Mouse (Mus musculus) small intestine, adult 2 months (tissue): ENCODE results near the gene Amh.

Source experiments
- CTCF ChIP-seq: fragments of 200-500 bp; IDR thresholded peaks from 2 replicates; pipeline ENCODE4 v1.5.1; 2012; ENCODE audit warnings: low read depth, mild to moderate bottlenecking, control low read depth, inconsistent platforms, low read length, moderate library complexity, mixed read lengths; ENCODE audit not compliant: insufficient replicate concordance, insufficient read length; ENCODE audit errors: extremely low read depth
- POLR2A ChIP-seq: fragments of 200-500 bp; IDR thresholded peaks from 2 replicates; pipeline ENCODE4 v1.6.1; 2012; ENCODE audit warnings: low read depth, mild to moderate bottlenecking, control low read depth, inconsistent platforms, low read length, moderate library complexity

GRCm38 (mm10) chr10:80799070-80799566, 5.9 kb upstream of the Amh start:
- TF ChIP-seq CTCF, result no peak
- TF ChIP-seq POLR2A, result no peak
